ENCODE assay signal across 8 mouse cellular contexts in the genomic region with DNA sequence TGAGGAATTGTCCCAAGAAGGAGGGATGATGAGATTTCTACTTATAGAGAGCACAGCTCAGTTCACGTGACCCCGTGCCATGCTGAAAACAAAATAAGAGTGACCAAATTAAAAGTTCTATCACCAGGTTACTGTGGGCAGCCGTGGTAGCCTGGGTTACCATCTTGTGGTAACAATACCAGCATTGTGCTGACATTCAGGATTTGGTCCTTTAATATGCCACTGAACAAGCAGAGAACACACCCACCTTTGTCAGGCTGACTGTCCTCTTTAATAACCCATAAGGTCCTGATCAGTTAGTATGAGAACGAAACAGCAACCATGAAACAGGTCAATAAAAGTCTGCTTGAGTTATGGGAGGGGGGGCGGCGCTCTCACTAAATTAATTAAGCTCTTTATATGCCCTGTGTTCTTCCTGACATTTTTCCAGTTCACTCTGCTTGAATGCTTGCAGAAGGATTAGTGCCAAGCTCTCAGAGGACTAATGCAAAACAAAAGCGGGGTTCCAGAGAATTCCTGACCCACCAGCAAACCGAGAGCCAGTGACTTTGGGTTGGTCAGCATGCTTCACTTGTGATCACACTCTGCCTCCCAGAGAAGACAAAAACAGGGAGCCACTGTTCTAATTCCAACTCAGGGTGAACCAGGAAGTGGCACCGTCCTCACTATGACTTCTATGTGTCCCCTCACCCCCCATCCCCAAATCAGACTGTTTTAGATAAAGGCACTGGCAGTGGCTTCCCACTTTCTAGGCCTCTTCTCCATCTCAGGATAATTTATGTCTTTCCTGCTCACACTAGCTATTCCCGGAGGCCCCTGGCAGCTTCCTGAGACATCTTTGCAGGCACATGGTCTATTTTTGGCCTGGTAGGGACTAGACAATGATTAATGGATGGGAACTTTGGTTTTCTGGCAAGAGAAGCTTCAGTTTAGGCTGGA. TPM values are rescaled to one million over a fixed set of nuclear protein-coding genes. Genes with fewer than 3 reads are reported as not detected.
DNase-seq lines count a peak whose midpoint lies in the region; ATAC-seq lines count a peak whose summit lies in the region.

No protein-coding gene starts in this region.

- H3K4me3 ChIP-seq in stomach, embryonic 16.5 days (replicated peaks; ENCODE audit: low read length): no peak overlapping the region

- H3K27me3 ChIP-seq in stomach, embryonic 16.5 days (ENCODE audit: control insufficient read depth, insufficient read depth, low read length): no peaks in the 10 kb centered on the region

- no peak for ATAC-seq in stomach, embryonic 16.5 days (ENCODE audit: insufficient read depth, low FRiP score)

- H3K4me1 ChIP-seq in stomach, embryonic 16.5 days (ENCODE audit: control insufficient read depth, insufficient read depth, low read length): 0 out of 2 replicates have a peak, but pooled peaks cover 5% of the 10 kb centered on the region

- H3K27ac ChIP-seq in stomach, embryonic 16.5 days (ENCODE audit: low read length): peak overlapping the region; percentile 25; the same call in 1 of the 2 replicates

- WGBS in stomach, embryonic 16.5 days: 54% methylated on average over 10 of the region's 10 CpGs

- no peak overlapping the region for H3K9ac ChIP-seq in stomach, embryonic 16.5 days (ENCODE audit: low read length)

- H3K4me2 ChIP-seq in stomach, embryonic 16.5 days (ENCODE audit: low read depth, low read length): no peak overlapping the region

- H3K36me3 ChIP-seq in stomach, embryonic 16.5 days (ENCODE audit: control insufficient read depth, insufficient read depth, low read length): no peaks in the 10 kb centered on the region

- DNase-seq in adrenal gland, postnatal 36 days: peak; percentile 40 to 57
- DNase-seq in adrenal gland, postnatal 10 days: no peak
- DNase-seq in lung, postnatal 10 days: peak; percentile 24
- no peak for DNase-seq in lung, adult 18-20 months
- peak; percentile 68 to 88 for DNase-seq in kidney, postnatal 25 days
- DNase-seq in right cerebral cortex, postnatal 4 days: no peak
- no peak for DNase-seq in thymus, adult 18-20 months

- H3K9me3 ChIP-seq in stomach, embryonic 16.5 days (replicated peaks; ENCODE audit: control insufficient read depth, low read length): no peaks in the 10 kb centered on the region

RNA-seq across cellular contexts. Expression of gene Cpeb4, which starts 41.5 kb away (rescaled TPM):
- 100 to 1,000 TPM; 136 to 373 TPM for total RNA-seq in adrenal gland, postnatal 36 days (2021)
- total RNA-seq in adrenal gland, postnatal 10 days (2021): 100 to 1,000 TPM in 1 of 2 experiments, 10 to 100 TPM in 1; 66.9 to 133 TPM
- polyA plus RNA-seq in stomach, embryonic 16.5 days (2015; fragmentation: Nextera tagmentation; extraction: Ambion mirVana): 5.3 and 5.8 TPM in 2 replicates

Comparison
In these comparisons a context has a peak if more than half of its experiments do, and no peak if none do; other contexts are left out.
1. DNase-seq: peak in adrenal gland, postnatal 36 days (2 of 2), lung, postnatal 10 days (single experiment) and kidney, postnatal 25 days (2 of 2); none in adrenal gland, postnatal 10 days (single experiment), lung, adult 18-20 months (0 of 2), right cerebral cortex, postnatal 4 days (single experiment) and thymus, adult 18-20 months (0 of 2).